Mouse (Mus musculus): ENCODE results near the gene Gm11214. TPM values are rescaled to one million over a fixed set of nuclear protein-coding genes. Genes with fewer than 3 reads are reported as not detected.

Gm11214 gene
- not detected in 2 replicates for polyA plus RNA-seq (2011; ENCODE audit: insufficient read depth, insufficient read length, low read depth, missing spikeins)

GRCm38 (mm10) chr4:63663279-63663678 is at the start of gene Gm11214:
TSS of gene Gm11214 (minus strand) at chr4:63663379.
- TF ChIP-seq EP300 (IDR thresholded peaks at IDR 0.05; ENCODE audit: insufficient read depth, low read depth, low read length) (no peak), POLR2A (IDR thresholded peaks at IDR 0.05; ENCODE audit: insufficient read depth, low read length) (no peak), CTCF (IDR thresholded peaks at IDR 0.05; ENCODE audit: low read depth, low read length) (no peak)
- no peak within 1 kb of the TSS for H3K9ac ChIP-seq (ENCODE audit: low read depth, poor library complexity, severe bottlenecking)
- no peaks in the 10 kb centered on the region for H3K36me3 ChIP-seq (ENCODE audit: control insufficient read depth, insufficient read depth, low read length, poor library complexity, severe bottlenecking)
- H3K4me3 ChIP-seq (ENCODE audit: low read depth, low read length) = no peak within 1 kb of the TSS
- H3K4me1 ChIP-seq (ENCODE audit: control insufficient read depth, insufficient read depth, low read length) = no peaks in the 10 kb centered on the region
- no peaks in the 10 kb centered on the region for H3K27me3 ChIP-seq (ENCODE audit: control insufficient read depth, insufficient read depth, low read length, poor library complexity, severe bottlenecking)
- no peak within 1 kb of the TSS for H3K27ac ChIP-seq (ENCODE audit: insufficient read depth, low read length)
- H3K9me3 ChIP-seq (replicated peaks; ENCODE audit: control insufficient read depth, insufficient read depth, low read length, poor library complexity, severe bottlenecking) = no peaks in the 10 kb centered on the region

GRCm38 (mm10) chr4:63711886-63712285 is 48.7 kb upstream of the Gm11214 start:
- Histone ChIP-seq H3K4me1 (ENCODE audit: control insufficient read depth, insufficient read depth, low read length) (no peaks in the 10 kb centered on the region), H3K36me3 (ENCODE audit: control insufficient read depth, insufficient read depth, low read length, poor library complexity, severe bottlenecking) (no peaks in the 10 kb centered on the region), H3K9me3 (replicated peaks; ENCODE audit: control insufficient read depth, insufficient read depth, low read length, poor library complexity, severe bottlenecking) (no peaks in the 10 kb centered on the region), H3K27ac (ENCODE audit: insufficient read depth, low read length) (no peak overlapping the region), H3K4me3 (ENCODE audit: low read depth, low read length) (no peak overlapping the region), H3K27me3 (ENCODE audit: control insufficient read depth, insufficient read depth, low read length, poor library complexity, severe bottlenecking) (no peaks in the 10 kb centered on the region), H3K9ac (ENCODE audit: low read depth, poor library complexity, severe bottlenecking) (no peak overlapping the region)
- no peak for TF ChIP-seq EP300 (IDR thresholded peaks at IDR 0.05; ENCODE audit: insufficient read depth, low read depth, low read length)
- no peak for TF ChIP-seq CTCF (IDR thresholded peaks at IDR 0.05; ENCODE audit: low read depth, low read length)
- TF ChIP-seq POLR2A (IDR thresholded peaks at IDR 0.05; ENCODE audit: insufficient read depth, low read length) = no peak

GRCm38 (mm10) chr4:63710431-63711220 is 47.4 kb upstream of the Gm11214 start:
- no peaks in the 10 kb centered on the region for H3K27me3 ChIP-seq (ENCODE audit: control insufficient read depth, insufficient read depth, low read length, poor library complexity, severe bottlenecking)
- no peak overlapping the region for H3K9ac ChIP-seq (ENCODE audit: low read depth, poor library complexity, severe bottlenecking)
- H3K27ac ChIP-seq (ENCODE audit: insufficient read depth, low read length) = no peak overlapping the region
- H3K9me3 ChIP-seq (replicated peaks; ENCODE audit: control insufficient read depth, insufficient read depth, low read length, poor library complexity, severe bottlenecking) = no peaks in the 10 kb centered on the region; the same call in 1 of the 2 replicates
- no peaks in the 10 kb centered on the region for H3K4me1 ChIP-seq (ENCODE audit: control insufficient read depth, insufficient read depth, low read length)
- no peak overlapping the region for H3K4me3 ChIP-seq (ENCODE audit: low read depth, low read length)
- H3K36me3 ChIP-seq (ENCODE audit: control insufficient read depth, insufficient read depth, low read length, poor library complexity, severe bottlenecking) = no peaks in the 10 kb centered on the region
- TF ChIP-seq POLR2A (IDR thresholded peaks at IDR 0.05; ENCODE audit: insufficient read depth, low read length) (no peak), EP300 (IDR thresholded peaks at IDR 0.05; ENCODE audit: insufficient read depth, low read depth, low read length) (no peak), CTCF (IDR thresholded peaks at IDR 0.05; ENCODE audit: low read depth, low read length) (no peak)

- Histone ChIP-seq H3K9ac (ENCODE audit: low read depth, poor library complexity, severe bottlenecking) (no peak overlapping the region), H3K36me3 (ENCODE audit: control insufficient read depth, insufficient read depth, low read length, poor library complexity, severe bottlenecking) (no peaks in the 10 kb centered on the region), H3K4me1 (ENCODE audit: control insufficient read depth, insufficient read depth, low read length) (no peaks in the 10 kb centered on the region), H3K27ac (ENCODE audit: insufficient read depth, low read length) (no peak overlapping the region), H3K4me3 (ENCODE audit: low read depth, low read length) (no peak overlapping the region), H3K9me3 (replicated peaks; ENCODE audit: control insufficient read depth, insufficient read depth, low read length, poor library complexity, severe bottlenecking) (no peaks in the 10 kb centered on the region; the same call in 1 of the 2 replicates), H3K27me3 (ENCODE audit: control insufficient read depth, insufficient read depth, low read length, poor library complexity, severe bottlenecking) (no peaks in the 10 kb centered on the region)
- no peak for TF ChIP-seq EP300 (IDR thresholded peaks at IDR 0.05; ENCODE audit: insufficient read depth, low read depth, low read length)
- no peak for TF ChIP-seq CTCF (IDR thresholded peaks at IDR 0.05; ENCODE audit: low read depth, low read length)
- TF ChIP-seq POLR2A (IDR thresholded peaks at IDR 0.05; ENCODE audit: insufficient read depth, low read length) = no peak
Measured at GRCm38 (mm10) chr4:63706279-63706971, 43.2 kb upstream of the Gm11214 start.

GRCm38 (mm10) chr4:63704232-63704631 is 41.1 kb upstream of the Gm11214 start:
- Histone ChIP-seq H3K36me3 (ENCODE audit: control insufficient read depth, insufficient read depth, low read length, poor library complexity, severe bottlenecking) (no peaks in the 10 kb centered on the region), H3K27ac (ENCODE audit: insufficient read depth, low read length) (no peak overlapping the region), H3K4me3 (ENCODE audit: low read depth, low read length) (no peak overlapping the region), H3K4me1 (ENCODE audit: control insufficient read depth, insufficient read depth, low read length) (no peaks in the 10 kb centered on the region), H3K9me3 (replicated peaks; ENCODE audit: control insufficient read depth, insufficient read depth, low read length, poor library complexity, severe bottlenecking) (no peaks in the 10 kb centered on the region; the same call in 1 of the 2 replicates), H3K27me3 (ENCODE audit: control insufficient read depth, insufficient read depth, low read length, poor library complexity, severe bottlenecking) (no peaks in the 10 kb centered on the region), H3K9ac (ENCODE audit: low read depth, poor library complexity, severe bottlenecking) (no peak overlapping the region)
- TF ChIP-seq CTCF (IDR thresholded peaks at IDR 0.05; ENCODE audit: low read depth, low read length) (no peak), POLR2A (IDR thresholded peaks at IDR 0.05; ENCODE audit: insufficient read depth, low read length) (no peak), EP300 (IDR thresholded peaks at IDR 0.05; ENCODE audit: insufficient read depth, low read depth, low read length) (no peak)
